Mouse (Mus musculus) hindlimb bud, embryonic 11.5 days (tissue): Measurements from ENCODE around the gene Krtap4-1.

Experiments used
- DNase-seq: peaks from one replicate; pipeline ENCODE4 v3.0.0-alpha.2; 2012; ENCODE audit warnings: low read depth, low spot score; ENCODE audit errors: extremely low spot score

Gene Krtap4-1

GRCm38 (mm10) chr11:99585096-99585495 lies 42.9 kb downstream of the Krtap4-1 start:
- no peak for DNase-seq

DNA sequence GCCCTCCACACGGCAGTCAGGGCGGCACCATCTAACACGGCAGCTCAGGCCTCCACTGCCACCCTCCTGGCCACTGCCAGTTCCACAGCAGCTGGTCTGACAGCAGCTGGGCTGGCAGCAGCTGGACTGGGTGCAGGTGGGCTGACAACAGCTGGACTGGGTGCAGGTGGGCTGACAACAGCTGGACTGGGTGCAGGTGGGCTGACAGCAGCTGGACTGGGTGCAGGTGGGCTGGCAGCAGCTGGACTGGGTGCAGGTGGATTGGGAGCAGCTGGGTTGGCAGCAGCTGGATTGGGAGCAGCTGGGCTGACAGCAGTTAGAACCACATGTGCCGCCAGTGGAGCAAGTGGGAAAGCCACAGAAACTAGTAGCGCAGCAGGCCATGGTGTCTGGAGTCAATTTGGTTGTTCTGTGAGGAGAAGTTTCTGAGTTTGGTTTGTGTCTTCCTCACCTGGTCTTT lies 44.8 kb downstream of the Krtap4-1 start, which contains the start of gene Krtap1-4:
TSS of gene Krtap1-4 (minus strand) at position 410 of the 460 bp plus-strand sequence.
- DNase-seq = no peak

GRCm38 (mm10) chr11:99581564-99581963 lies 46.5 kb downstream of the Krtap4-1 start:
- no peak for DNase-seq

GRCm38 (mm10) chr11:99581051-99581450 lies 47.0 kb downstream of the Krtap4-1 start:
- DNase-seq = no peak

- no peak for DNase-seq
Measured at GRCm38 (mm10) chr11:99580636-99581035, 47.4 kb downstream of the Krtap4-1 start, which contains the start of gene Krtap1-5. Gene Krtap1-5, minus strand, starts transcription at chr11:99581016.
